Mouse (Mus musculus): ENCODE measurements around the gene Cyb5r1. TPM values are rescaled to one million over a fixed set of nuclear protein-coding genes. Genes with fewer than 3 reads are reported as not detected.
"Not testable (repeated sequence)": the region's sequence is repeated elsewhere in the genome, so short reads cannot be mapped to it uniquely, and the experiment has no call there.

Gene Cyb5r1
- polyA plus RNA-seq, 1 experiment: 56.8 TPM

- Histone ChIP-seq H3K36me3 (ENCODE audit: control insufficient read depth, insufficient read depth, low read length) (no peaks in the 10 kb centered on the region), H3K4me1 (ENCODE audit: control insufficient read depth, insufficient read depth, low read length) (no peaks in the 10 kb centered on the region), H3K27ac (ENCODE audit: insufficient read depth, low read depth, low read length) (no peak overlapping the region), H3K27me3 (replicated peaks; ENCODE audit: control insufficient read depth, insufficient read depth, low read length) (no peaks in the 10 kb centered on the region), H3K4me3 (ENCODE audit: insufficient read depth, low read depth, low read length) (no peak overlapping the region)
- DNase-seq: no peak
- no peak for TF ChIP-seq POLR2A (IDR thresholded peaks at IDR 0.05; ENCODE audit: low read depth, low read length)
- TF ChIP-seq CTCF (conservative IDR thresholded peaks at IDR 0.05; ENCODE audit: insufficient read depth, insufficient read length, low read depth, low read length): no peak
- WGBS: 81% methylated on average over 2 of the region's 2 CpGs
Observed at GRCm38 (mm10) chr1:134445418-134445817, 40.1 kb downstream of the Cyb5r1 start.

GRCm38 (mm10) chr1:134448537-134448936, 43.2 kb downstream of the Cyb5r1 start:
- H3K27ac ChIP-seq (ENCODE audit: insufficient read depth, low read depth, low read length); H3K4me3 ChIP-seq (ENCODE audit: insufficient read depth, low read depth, low read length); H3K4me1 ChIP-seq (ENCODE audit: control insufficient read depth, insufficient read depth, low read length); H3K27me3 ChIP-seq (replicated peaks; ENCODE audit: control insufficient read depth, insufficient read depth, low read length); DNase-seq; H3K36me3 ChIP-seq (ENCODE audit: control insufficient read depth, insufficient read depth, low read length): not testable (repeated sequence)
- 64% methylated on average over 3 of the region's 3 CpGs for WGBS

- H3K4me3 ChIP-seq (ENCODE audit: insufficient read depth, low read depth, low read length): no peak overlapping the region
- DNase-seq: peak; percentile 9
- 71% methylated on average over 4 of the region's 4 CpGs for WGBS
- no peaks in the 10 kb centered on the region for H3K36me3 ChIP-seq (ENCODE audit: control insufficient read depth, insufficient read depth, low read length)
- TF ChIP-seq CTCF (conservative IDR thresholded peaks at IDR 0.05; ENCODE audit: insufficient read depth, insufficient read length, low read depth, low read length) (no peak), POLR2A (IDR thresholded peaks at IDR 0.05; ENCODE audit: low read depth, low read length) (no peak)
- H3K27me3 ChIP-seq (replicated peaks; ENCODE audit: control insufficient read depth, insufficient read depth, low read length): no peaks in the 10 kb centered on the region
- H3K4me1 ChIP-seq (ENCODE audit: control insufficient read depth, insufficient read depth, low read length): 0 out of 2 replicates have a peak, but pooled peaks cover 3% of the 10 kb centered on the region
- no peak overlapping the region for H3K27ac ChIP-seq (ENCODE audit: insufficient read depth, low read depth, low read length)
Observed at GRCm38 (mm10) chr1:134450201-134450600, 44.8 kb downstream of the Cyb5r1 start.

- WGBS: 38% methylated on average over 3 of the region's 3 CpGs
- DNase-seq: peak; percentile 53
- no peaks in the 10 kb centered on the region for H3K27me3 ChIP-seq (replicated peaks; ENCODE audit: control insufficient read depth, insufficient read depth, low read length)
Observed at GRCm38 (mm10) chr1:134450986-134451385, 45.6 kb downstream of the Cyb5r1 start.

GRCm38 (mm10) chr1:134454904-134455824, 49.8 kb downstream of the Cyb5r1 start, which contains the start of gene Klhl12:
Gene Klhl12 (plus strand): TSS chr1:134455531.
- Histone ChIP-seq H3K4me1 (ENCODE audit: control insufficient read depth, insufficient read depth, low read length) (peaks cover 7% of the 10 kb centered on the region; the same call in 1 of the 2 replicates), H3K27me3 (replicated peaks; ENCODE audit: control insufficient read depth, insufficient read depth, low read length) (no peaks in the 10 kb centered on the region), H3K4me3 (ENCODE audit: insufficient read depth, low read depth, low read length) (peak within 1 kb of the TSS; percentile 90), H3K36me3 (ENCODE audit: control insufficient read depth, insufficient read depth, low read length) (no peaks in the 10 kb centered on the region), H3K27ac (ENCODE audit: insufficient read depth, low read depth, low read length) (peak within 1 kb of the TSS; percentile 12; the same call in 1 of the 2 replicates)
- peak; percentile 98 for DNase-seq
- WGBS: under 1% methylated on average over 61 of the region's 61 CpGs
- peak; percentile 16 for TF ChIP-seq POLR2A (IDR thresholded peaks at IDR 0.05; ENCODE audit: low read depth, low read length)
- TF ChIP-seq CTCF (conservative IDR thresholded peaks at IDR 0.05; ENCODE audit: insufficient read depth, insufficient read length, low read depth, low read length): no peak

More at GRCm38 (mm10) chr1:134450986-134451385, 45.6 kb downstream of the Cyb5r1 start:
- TF ChIP-seq CTCF (conservative IDR thresholded peaks at IDR 0.05; ENCODE audit: insufficient read depth, insufficient read length, low read depth, low read length): peak; percentile 45
- no peak for TF ChIP-seq POLR2A (IDR thresholded peaks at IDR 0.05; ENCODE audit: low read depth, low read length)
- Histone ChIP-seq H3K36me3 (ENCODE audit: control insufficient read depth, insufficient read depth, low read length) (no peaks in the 10 kb centered on the region), H3K4me3 (ENCODE audit: insufficient read depth, low read depth, low read length) (no peak overlapping the region), H3K27ac (ENCODE audit: insufficient read depth, low read depth, low read length) (no peak overlapping the region), H3K4me1 (ENCODE audit: control insufficient read depth, insufficient read depth, low read length) (peaks cover 4% of the 10 kb centered on the region; the same call in 1 of the 2 replicates)

GRCm38 (mm10) chr1:134456060-134456459, 50.7 kb downstream of the Cyb5r1 start:
- no peaks in the 10 kb centered on the region for H3K36me3 ChIP-seq (ENCODE audit: control insufficient read depth, insufficient read depth, low read length)
- no peak overlapping the region for H3K27ac ChIP-seq (ENCODE audit: insufficient read depth, low read depth, low read length)
- WGBS: 15% methylated on average over 5 of the region's 5 CpGs
- H3K4me3 ChIP-seq (ENCODE audit: insufficient read depth, low read depth, low read length): peak overlapping the region; percentile 90; the same call in 1 of the 2 replicates
- TF ChIP-seq POLR2A (IDR thresholded peaks at IDR 0.05; ENCODE audit: low read depth, low read length) (no peak), CTCF (conservative IDR thresholded peaks at IDR 0.05; ENCODE audit: insufficient read depth, insufficient read length, low read depth, low read length) (no peak)
- DNase-seq: no peak
- H3K4me1 ChIP-seq (ENCODE audit: control insufficient read depth, insufficient read depth, low read length): peaks cover 7% of the 10 kb centered on the region; the same call in 1 of the 2 replicates
- H3K27me3 ChIP-seq (replicated peaks; ENCODE audit: control insufficient read depth, insufficient read depth, low read length): no peaks in the 10 kb centered on the region

GRCm38 (mm10) chr1:134458139-134458727, 52.9 kb downstream of the Cyb5r1 start:
- Histone ChIP-seq H3K27ac (ENCODE audit: insufficient read depth, low read depth, low read length) (no peak overlapping the region), H3K36me3 (ENCODE audit: control insufficient read depth, insufficient read depth, low read length) (no peaks in the 10 kb centered on the region; the same call in 1 of the 2 replicates), H3K4me1 (ENCODE audit: control insufficient read depth, insufficient read depth, low read length) (peaks cover 7% of the 10 kb centered on the region; the same call in 1 of the 2 replicates), H3K4me3 (ENCODE audit: insufficient read depth, low read depth, low read length) (no peak overlapping the region), H3K27me3 (replicated peaks; ENCODE audit: control insufficient read depth, insufficient read depth, low read length) (no peaks in the 10 kb centered on the region)
- 88% methylated on average over 7 of the region's 7 CpGs for WGBS
- no peak for TF ChIP-seq CTCF (conservative IDR thresholded peaks at IDR 0.05; ENCODE audit: insufficient read depth, insufficient read length, low read depth, low read length)
- no peak for TF ChIP-seq POLR2A (IDR thresholded peaks at IDR 0.05; ENCODE audit: low read depth, low read length)
- no peak for DNase-seq
